Mouse (Mus musculus): ENCODE data around the gene Spire2. TPM values are rescaled to one million over a fixed set of nuclear protein-coding genes. Genes with fewer than 3 reads are reported as not detected.
A peak's percentile ranks its signal among the peaks of the same experiment; 100 is the strongest.

Gene Spire2
- polyA plus RNA-seq, 1 experiment from 2014 or later = 3.1 TPM

DNA sequence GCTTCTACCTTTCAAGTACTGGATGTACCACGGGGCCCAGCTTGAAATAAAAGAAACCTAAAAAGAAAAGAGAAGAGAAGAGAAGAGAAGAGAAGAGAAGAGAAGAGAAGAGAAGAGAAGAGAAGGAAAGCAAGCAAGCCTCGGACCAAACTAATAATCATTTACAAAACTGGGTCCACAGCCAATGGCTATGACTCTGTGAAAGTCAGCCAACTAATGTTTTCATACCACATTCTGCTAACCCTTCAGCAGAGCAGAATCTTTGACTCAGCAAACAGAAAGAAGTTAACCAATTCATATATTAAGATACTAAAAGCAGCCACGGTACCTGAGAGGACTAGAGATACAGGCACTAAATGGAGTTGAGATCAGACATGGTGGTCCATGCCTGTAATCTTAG is 40.2 kb upstream of the Spire2 start:
- ATAC-seq (ENCODE audit: insufficient number of reproducible peaks, insufficient read depth, low FRiP score, low read depth) = no peak
- Histone ChIP-seq H3K36me3 (ENCODE audit: control insufficient read depth, insufficient read depth, low read length) (peaks cover 19% of the 10 kb centered on the region), H3K4me3 (ENCODE audit: low read depth, low read length) (no peak overlapping the region), H3K27ac (ENCODE audit: low read length) (no peak overlapping the region), H3K9ac (replicated peaks; ENCODE audit: low read depth, low read length) (no peak overlapping the region), H3K4me1 (ENCODE audit: control insufficient read depth, insufficient read depth, low read length) (no peaks in the 10 kb centered on the region), H3K9me3 (ENCODE audit: control insufficient read depth, low read depth, low read length) (no peaks in the 10 kb centered on the region), H3K4me2 (replicated peaks; ENCODE audit: low read depth, low read length) (no peak overlapping the region), H3K27me3 (ENCODE audit: control insufficient read depth, insufficient read depth, low read length) (no peaks in the 10 kb centered on the region)
- WGBS = 90% methylated on average over 3 of the region's 3 CpGs

DNA sequence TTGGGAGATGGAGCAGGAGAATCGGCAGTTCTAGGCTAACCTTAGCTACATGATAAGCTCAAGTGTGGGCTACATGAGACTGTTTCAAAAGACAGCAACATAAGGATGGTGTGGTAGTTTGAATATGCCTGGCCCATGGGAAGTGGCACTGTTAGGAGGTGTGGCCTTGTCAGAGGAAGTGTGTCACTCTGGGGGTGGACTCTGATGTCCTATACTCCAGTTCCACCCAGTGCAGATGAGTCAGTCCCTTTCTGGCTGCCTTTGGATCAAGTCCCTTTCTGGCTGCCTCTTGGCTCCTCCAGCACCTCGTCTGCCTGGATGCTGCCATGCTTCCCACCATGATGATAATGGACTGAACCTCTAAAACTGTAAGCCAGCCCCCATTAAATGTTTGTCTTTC is 39.7 kb upstream of the Spire2 start:
- ATAC-seq (ENCODE audit: insufficient number of reproducible peaks, insufficient read depth, low FRiP score, low read depth) = no peak
- 90% methylated on average over 2 of the region's 2 CpGs for WGBS
- H3K36me3 ChIP-seq (ENCODE audit: control insufficient read depth, insufficient read depth, low read length) = peaks cover 17% of the 10 kb centered on the region

DNA sequence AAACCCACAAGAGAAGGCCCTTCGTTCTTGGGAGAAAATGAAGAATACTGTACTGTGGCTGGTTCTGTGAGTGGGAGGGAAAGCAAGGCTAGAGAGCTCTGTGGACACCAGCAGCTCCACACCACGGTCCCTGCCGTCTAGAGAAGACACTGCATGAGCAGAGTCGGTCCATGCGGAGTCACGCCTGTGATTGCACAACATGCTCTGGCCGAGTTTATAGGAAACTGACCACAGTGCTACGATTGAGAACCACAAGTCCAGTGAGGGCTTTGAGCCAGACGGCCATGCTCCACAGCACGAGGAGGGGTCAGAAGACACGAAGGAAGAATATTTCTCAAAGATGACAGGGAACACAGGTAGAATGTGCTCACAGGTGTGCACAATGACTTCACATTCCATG is 34.2 kb upstream of the Spire2 start:
- WGBS = 92% methylated on average over 11 of the region's 11 CpGs
- H3K4me1 ChIP-seq (ENCODE audit: control insufficient read depth, insufficient read depth, low read length) = no peaks in the 10 kb centered on the region
- no peak overlapping the region for H3K9ac ChIP-seq (replicated peaks; ENCODE audit: low read depth, low read length)
- no peak overlapping the region for H3K27ac ChIP-seq (ENCODE audit: low read length)
- no peaks in the 10 kb centered on the region for H3K27me3 ChIP-seq (ENCODE audit: control insufficient read depth, insufficient read depth, low read length)
- H3K36me3 ChIP-seq (ENCODE audit: control insufficient read depth, insufficient read depth, low read length) = peaks cover 8% of the 10 kb centered on the region
- H3K4me3 ChIP-seq (ENCODE audit: low read depth, low read length) = no peak overlapping the region
- no peak overlapping the region for H3K4me2 ChIP-seq (replicated peaks; ENCODE audit: low read depth, low read length)
- no peak for ATAC-seq (ENCODE audit: insufficient number of reproducible peaks, insufficient read depth, low FRiP score, low read depth)
- no peaks in the 10 kb centered on the region for H3K9me3 ChIP-seq (ENCODE audit: control insufficient read depth, low read depth, low read length)

More for the DNA sequence above, 39.7 kb upstream of the Spire2 start:
- no peak overlapping the region for H3K4me3 ChIP-seq (ENCODE audit: low read depth, low read length)
- H3K9me3 ChIP-seq (ENCODE audit: control insufficient read depth, low read depth, low read length) = no peaks in the 10 kb centered on the region
- no peak overlapping the region for H3K4me2 ChIP-seq (replicated peaks; ENCODE audit: low read depth, low read length)
- no peaks in the 10 kb centered on the region for H3K27me3 ChIP-seq (ENCODE audit: control insufficient read depth, insufficient read depth, low read length)
- no peaks in the 10 kb centered on the region for H3K4me1 ChIP-seq (ENCODE audit: control insufficient read depth, insufficient read depth, low read length)
- no peak overlapping the region for H3K27ac ChIP-seq (ENCODE audit: low read length)
- no peak overlapping the region for H3K9ac ChIP-seq (replicated peaks; ENCODE audit: low read depth, low read length)

GRCm38 (mm10) chr8:123308738-123309137 is 23.8 kb upstream of the Spire2 start:
- H3K4me2 ChIP-seq (replicated peaks; ENCODE audit: low read depth, low read length) = no peak overlapping the region
- no peak overlapping the region for H3K9ac ChIP-seq (replicated peaks; ENCODE audit: low read depth, low read length)
- H3K4me1 ChIP-seq (ENCODE audit: control insufficient read depth, insufficient read depth, low read length) = no peaks in the 10 kb centered on the region
- no peaks in the 10 kb centered on the region for H3K9me3 ChIP-seq (ENCODE audit: control insufficient read depth, low read depth, low read length)
- H3K27ac ChIP-seq (ENCODE audit: low read length) = no peak overlapping the region
- H3K27me3 ChIP-seq (ENCODE audit: control insufficient read depth, insufficient read depth, low read length) = no peaks in the 10 kb centered on the region
- WGBS = 74% methylated on average over 4 of the region's 4 CpGs
- peaks cover 5% of the 10 kb centered on the region for H3K36me3 ChIP-seq (ENCODE audit: control insufficient read depth, insufficient read depth, low read length)
- no peak for ATAC-seq (ENCODE audit: insufficient number of reproducible peaks, insufficient read depth, low FRiP score, low read depth)
- no peak overlapping the region for H3K4me3 ChIP-seq (ENCODE audit: low read depth, low read length)

- ATAC-seq (ENCODE audit: insufficient number of reproducible peaks, insufficient read depth, low FRiP score, low read depth) = peak; percentile 80
- H3K27ac ChIP-seq (ENCODE audit: low read length) = no peak overlapping the region
- H3K36me3 ChIP-seq (ENCODE audit: control insufficient read depth, insufficient read depth, low read length) = no peaks in the 10 kb centered on the region
- H3K9me3 ChIP-seq (ENCODE audit: control insufficient read depth, low read depth, low read length) = no peaks in the 10 kb centered on the region
- no peaks in the 10 kb centered on the region for H3K4me1 ChIP-seq (ENCODE audit: control insufficient read depth, insufficient read depth, low read length)
- H3K4me3 ChIP-seq (ENCODE audit: low read depth, low read length) = peak overlapping the region; percentile 60
- 3% methylated on average over 21 of the region's 21 CpGs for WGBS
- H3K27me3 ChIP-seq (ENCODE audit: control insufficient read depth, insufficient read depth, low read length) = no peaks in the 10 kb centered on the region
- peak overlapping the region; percentile 10; the same call in 1 of the 2 replicates for H3K9ac ChIP-seq (replicated peaks; ENCODE audit: low read depth, low read length)
- peak overlapping the region; percentile 87 for H3K4me2 ChIP-seq (replicated peaks; ENCODE audit: low read depth, low read length)
Measured at GRCm38 (mm10) chr8:123317781-123318466, 14.6 kb upstream of the Spire2 start.

- peak; percentile 99 for ATAC-seq (ENCODE audit: insufficient number of reproducible peaks, insufficient read depth, low FRiP score, low read depth)
- H3K4me2 ChIP-seq (replicated peaks; ENCODE audit: low read depth, low read length) = peak within 1 kb of the TSS; percentile 87
- H3K27ac ChIP-seq (ENCODE audit: low read length) = no peak within 1 kb of the TSS
- WGBS = under 1% methylated on average over 24 of the region's 24 CpGs
- H3K36me3 ChIP-seq (ENCODE audit: control insufficient read depth, insufficient read depth, low read length) = no peaks in the 10 kb centered on the region
- no peaks in the 10 kb centered on the region for H3K4me1 ChIP-seq (ENCODE audit: control insufficient read depth, insufficient read depth, low read length)
- H3K27me3 ChIP-seq (ENCODE audit: control insufficient read depth, insufficient read depth, low read length) = no peaks in the 10 kb centered on the region
- peak within 1 kb of the TSS; percentile 60 for H3K4me3 ChIP-seq (ENCODE audit: low read depth, low read length)
- no peaks in the 10 kb centered on the region for H3K9me3 ChIP-seq (ENCODE audit: control insufficient read depth, low read depth, low read length)
- peak within 1 kb of the TSS; percentile 10; the same call in 1 of the 2 replicates for H3K9ac ChIP-seq (replicated peaks; ENCODE audit: low read depth, low read length)
Measured at GRCm38 (mm10) chr8:123318467-123318911, 14.0 kb upstream of the Spire2 start, which contains the start of gene Fanca. Gene Fanca, minus strand, starts transcription at chr8:123318576.

DNA sequence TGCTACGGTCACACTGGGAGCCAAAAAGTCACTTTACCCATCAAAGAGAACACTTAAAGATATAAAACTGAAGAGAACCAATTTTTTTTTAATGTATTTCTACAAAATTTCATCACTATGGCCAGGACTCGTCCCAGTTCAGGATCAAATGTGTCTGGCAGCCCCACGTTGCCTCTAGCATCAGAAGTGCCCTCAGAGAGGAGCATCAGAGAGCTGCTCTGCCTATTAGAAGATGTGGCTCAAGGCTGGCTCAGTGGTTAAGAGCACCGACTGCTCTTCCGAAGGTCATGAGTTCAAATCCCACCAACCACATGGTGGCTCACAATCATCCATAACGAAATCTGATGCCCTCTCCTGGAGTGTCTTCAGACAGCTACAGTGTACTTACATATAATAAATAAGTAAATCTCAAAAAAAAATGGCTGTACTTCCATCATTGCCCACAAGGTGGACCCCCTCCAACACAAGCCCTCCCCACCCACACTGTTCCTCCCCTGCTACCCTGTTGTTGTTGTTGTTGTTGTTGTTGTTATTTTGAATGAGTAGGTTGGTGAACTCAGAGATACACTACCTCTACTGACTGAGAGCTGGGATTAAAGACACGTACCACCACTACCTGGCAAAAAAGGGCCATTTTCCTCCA is 12.9 kb upstream of the Spire2 start:
- 28% methylated on average over 7 of the region's 7 CpGs for WGBS

DNA sequence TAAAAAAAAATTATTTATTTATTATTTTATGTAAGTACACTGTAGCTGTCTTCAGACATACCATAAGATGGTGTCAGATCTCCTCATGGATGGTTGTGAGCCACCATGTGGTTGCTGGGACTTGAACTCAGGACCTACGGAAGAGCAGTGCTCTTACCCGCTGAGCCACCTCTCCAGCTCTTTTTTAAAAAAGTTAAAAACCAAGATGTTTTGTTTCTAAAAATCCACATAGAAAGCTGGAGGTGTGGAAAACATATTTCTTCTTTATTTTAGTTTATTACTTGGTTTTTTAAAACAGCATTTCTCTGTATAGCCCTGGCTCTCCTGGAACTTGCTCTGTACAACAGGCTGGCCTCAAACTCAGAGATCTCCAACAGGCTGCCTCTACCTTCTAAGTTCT is 4.0 kb upstream of the Spire2 start:
- H3K27me3 ChIP-seq (ENCODE audit: control insufficient read depth, insufficient read depth, low read length) = no peaks in the 10 kb centered on the region; the same call in 1 of the 2 replicates
- H3K9ac ChIP-seq (replicated peaks; ENCODE audit: low read depth, low read length) = no peak overlapping the region
- 93% methylated on average over 2 of the region's 2 CpGs for WGBS
- H3K27ac ChIP-seq (ENCODE audit: low read length) = no peak overlapping the region
- no peaks in the 10 kb centered on the region for H3K9me3 ChIP-seq (ENCODE audit: control insufficient read depth, low read depth, low read length)
- H3K4me1 ChIP-seq (ENCODE audit: control insufficient read depth, insufficient read depth, low read length) = 0 out of 2 replicates have a peak, but pooled peaks cover 10% of the 10 kb centered on the region
- no peak for ATAC-seq (ENCODE audit: insufficient number of reproducible peaks, insufficient read depth, low FRiP score, low read depth)
- H3K4me2 ChIP-seq (replicated peaks; ENCODE audit: low read depth, low read length) = no peak overlapping the region
- no peaks in the 10 kb centered on the region for H3K36me3 ChIP-seq (ENCODE audit: control insufficient read depth, insufficient read depth, low read length)
- H3K4me3 ChIP-seq (ENCODE audit: low read depth, low read length) = no peak overlapping the region

More for the DNA sequence above, 12.9 kb upstream of the Spire2 start:
- Histone ChIP-seq H3K27me3 (ENCODE audit: control insufficient read depth, insufficient read depth, low read length) (no peaks in the 10 kb centered on the region), H3K36me3 (ENCODE audit: control insufficient read depth, insufficient read depth, low read length) (no peaks in the 10 kb centered on the region), H3K9ac (replicated peaks; ENCODE audit: low read depth, low read length) (no peak overlapping the region), H3K4me1 (ENCODE audit: control insufficient read depth, insufficient read depth, low read length) (no peaks in the 10 kb centered on the region), H3K4me2 (replicated peaks; ENCODE audit: low read depth, low read length) (no peak overlapping the region), H3K9me3 (ENCODE audit: control insufficient read depth, low read depth, low read length) (no peaks in the 10 kb centered on the region), H3K27ac (ENCODE audit: low read length) (no peak overlapping the region), H3K4me3 (ENCODE audit: low read depth, low read length) (no peak overlapping the region)
- no peak for ATAC-seq (ENCODE audit: insufficient number of reproducible peaks, insufficient read depth, low FRiP score, low read depth)

All from stomach, embryonic 14.5 days (tissue).